Mouse (Mus musculus) brain, embryonic 14.5 days (tissue): ENCODE results near the gene Cpne4.

Source experiments
- CTCF ChIP-seq: fragments of 200-500 bp; IDR thresholded peaks from 2 replicates; pipeline ENCODE4 v1.5.1; 2012; ENCODE audit warnings: inconsistent platforms, mild to moderate bottlenecking, moderate library complexity, borderline replicate concordance; ENCODE audit not compliant: insufficient read depth, insufficient read length; ENCODE audit errors: extremely low read depth
- POLR2A ChIP-seq: fragments of 200-500 bp; IDR thresholded peaks from 2 replicates; pipeline ENCODE4 v1.6.1; 2012; ENCODE audit warnings: mild to moderate bottlenecking, inconsistent platforms, borderline replicate concordance; ENCODE audit not compliant: poor library complexity, insufficient read depth, insufficient read length, severe bottlenecking; ENCODE audit errors: extremely low read depth

- TF ChIP-seq CTCF (no peak), POLR2A (no peak)
Observed at GRCm38 (mm10) chr9:104627816-104628215, 80.7 kb downstream of the Cpne4 start.
